Mouse (Mus musculus) liver, embryonic 14.5 days (tissue): ENCODE measurements around the gene Vmn1r223.

Experiments
- CTCF ChIP-seq: IDR thresholded peaks from 2 replicates; pipeline ENCODE4 v1.5.1; 2016; ENCODE audit warnings: antibody characterized with exemption, low read depth, control low read depth
- EP300 ChIP-seq: IDR thresholded peaks from 2 replicates; pipeline ENCODE4 v1.6.1; 2016; ENCODE audit warnings: antibody characterized with exemption, low read depth

DNA sequence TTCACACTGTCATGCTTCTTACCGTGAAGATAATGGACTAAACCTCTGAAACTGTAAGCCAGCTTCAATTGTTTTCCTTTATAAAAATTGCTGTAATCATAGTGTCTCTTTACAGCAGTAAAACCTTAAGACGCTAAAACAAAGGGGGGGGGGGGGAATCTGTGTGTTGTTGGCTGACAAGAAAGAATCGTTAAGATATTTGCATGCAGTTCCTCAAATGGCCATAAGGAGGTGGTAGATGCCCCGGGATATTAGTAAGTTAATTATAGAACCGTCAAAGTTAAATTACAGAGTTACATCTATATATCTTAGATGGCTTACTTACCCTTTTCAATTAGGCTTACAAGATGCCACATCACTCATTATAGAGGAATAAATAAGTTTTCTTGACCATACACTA lies 50.8 kb downstream of the Vmn1r223 start:
- TF ChIP-seq CTCF = peak; percentile 52
- no peak for TF ChIP-seq EP300
